Mouse (Mus musculus) lung, adult 18-20 months (tissue): ENCODE results near the gene Glipr1.

Experiments used
- DNase-seq, 2 experiments: peaks; one replicate each; pipeline ENCODE4 v3.0.0; 2022; ENCODE audit warnings: mixed read lengths in 2 of 2

Glipr1 gene

DNA sequence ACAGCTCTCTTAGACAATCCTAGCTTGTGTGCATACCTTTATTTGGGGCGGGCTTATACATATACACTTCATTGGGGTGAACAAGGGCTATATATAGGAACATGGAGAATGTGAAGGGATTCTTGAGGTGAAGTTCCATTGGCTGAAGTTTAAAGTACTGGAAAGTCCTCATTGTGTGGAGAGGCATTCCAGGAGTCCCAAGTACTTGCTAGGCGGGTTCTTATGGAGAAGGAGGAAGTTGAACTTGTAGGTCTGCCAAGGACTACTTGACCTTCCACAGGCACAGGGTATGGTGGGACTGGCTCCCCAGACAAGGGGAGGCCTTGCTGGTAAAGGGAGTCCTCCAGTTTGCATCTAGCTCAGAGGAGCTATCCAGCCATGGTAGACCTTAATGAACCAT lies 43.1 kb downstream of the Glipr1 start:
- peak; percentile 75 to 89 for DNase-seq

DNA sequence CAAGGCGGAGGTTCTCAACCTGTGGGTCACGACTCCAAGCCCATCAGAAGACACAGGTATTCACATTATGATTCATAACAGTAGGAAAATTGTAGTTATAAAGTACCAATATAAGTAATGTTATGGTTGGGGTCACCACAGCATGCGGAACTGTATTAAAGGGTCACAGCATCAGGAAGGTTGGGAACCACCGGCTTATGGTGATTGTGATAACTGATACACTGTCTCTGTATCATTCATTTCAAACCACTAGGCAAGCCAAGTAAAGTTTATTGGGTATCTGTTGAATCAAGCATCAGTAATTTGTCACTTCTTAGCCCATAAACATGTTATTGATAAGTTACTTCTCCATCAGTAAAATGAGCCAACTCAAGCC lies 44.4 kb downstream of the Glipr1 start:
- DNase-seq = no peak

- peak; percentile 42 to 74 for DNase-seq
These were observed 45.0 kb downstream of the Glipr1 start for GRCm38 (mm10) chr10:111957271-111958045.

GRCm38 (mm10) chr10:111955836-111956235 lies 46.6 kb downstream of the Glipr1 start:
- DNase-seq = no peak

DNA sequence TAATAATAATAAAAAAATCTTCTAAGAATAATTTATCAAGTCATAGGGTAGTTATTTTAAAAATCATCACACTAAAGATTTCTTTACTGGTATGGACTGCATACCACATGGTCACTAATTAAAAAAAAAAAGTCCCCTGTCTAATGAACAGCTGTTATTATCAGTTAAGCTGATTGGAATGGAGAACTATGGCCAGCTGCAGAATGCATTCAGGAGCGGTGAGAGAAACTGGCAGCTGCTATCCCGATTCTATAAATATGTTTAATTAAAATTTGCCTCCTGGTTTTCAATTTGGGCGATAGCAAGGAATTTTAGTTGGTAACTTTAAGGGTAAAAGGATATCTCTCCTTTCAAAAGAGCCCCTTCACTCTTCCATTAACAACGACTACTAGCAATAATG lies 53.4 kb downstream of the Glipr1 start:
- DNase-seq = no peak

DNA sequence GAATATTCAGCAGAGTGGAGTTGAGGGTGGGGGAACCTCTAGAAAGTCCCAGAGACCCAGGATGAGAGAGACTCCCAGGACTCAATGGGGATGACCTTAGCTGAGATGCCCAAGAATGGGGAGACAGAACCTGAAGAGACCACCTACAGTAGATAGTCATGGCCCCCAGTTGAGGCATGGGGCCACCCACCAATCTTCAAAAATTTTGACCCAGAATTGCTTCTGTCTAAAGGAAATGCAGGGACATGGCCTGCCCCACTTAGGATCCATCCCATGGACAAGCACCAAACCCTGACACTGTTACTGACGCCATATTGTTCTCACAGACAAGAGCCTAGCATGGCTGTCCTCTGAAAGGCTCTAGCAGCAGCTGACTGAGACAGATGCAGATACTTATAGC lies 54.4 kb downstream of the Glipr1 start:
- DNase-seq = no peak

DNA sequence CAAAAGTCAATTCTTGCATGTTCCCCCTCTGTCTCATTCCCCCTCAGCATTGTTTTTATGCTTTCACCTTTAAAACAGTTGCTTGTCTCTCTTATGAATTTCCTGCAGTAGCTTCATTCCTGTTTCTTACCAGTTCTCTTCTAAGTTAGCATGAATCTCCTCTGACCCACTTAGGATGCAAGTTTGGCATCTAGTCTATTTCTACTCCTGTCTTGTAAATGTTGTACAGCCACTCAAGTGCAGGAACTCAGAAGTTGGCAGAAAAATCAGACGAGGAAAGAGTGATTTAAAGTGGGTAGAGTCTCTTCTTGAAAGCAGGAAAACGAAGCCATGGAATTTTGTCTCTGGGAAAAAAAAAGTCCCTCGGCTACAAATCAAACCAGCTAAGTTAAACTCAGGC lies 56.9 kb downstream of the Glipr1 start:
- peak in 1 of 2 experiments; percentile 29 for DNase-seq

GRCm38 (mm10) chr10:111943026-111943425 lies 59.4 kb downstream of the Glipr1 start:
- peak; percentile 33 to 56 for DNase-seq

DNA sequence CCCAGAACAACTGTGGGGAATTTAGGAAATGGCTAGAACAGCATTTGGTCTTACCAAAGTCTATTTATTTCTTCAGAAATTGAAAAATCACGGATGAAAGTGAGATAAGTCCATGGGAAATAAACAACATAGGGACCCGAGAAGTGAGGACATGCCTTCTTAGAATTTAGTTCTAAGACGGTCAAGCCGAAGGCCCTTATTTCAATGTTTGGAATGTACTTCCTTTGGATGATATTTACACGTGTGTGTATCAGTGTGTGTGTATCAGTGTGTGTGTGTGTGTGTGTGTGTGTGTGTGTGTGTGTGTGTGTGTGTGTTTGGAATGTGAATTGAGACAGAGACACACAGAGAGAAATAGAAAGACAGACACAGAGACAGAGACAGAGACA lies 65.3 kb downstream of the Glipr1 start:
- DNase-seq = no peak

- DNase-seq = peak; percentile 78 to 79
These were observed 65.8 kb downstream of the Glipr1 start for GRCm38 (mm10) chr10:111936491-111937145.

DNA sequence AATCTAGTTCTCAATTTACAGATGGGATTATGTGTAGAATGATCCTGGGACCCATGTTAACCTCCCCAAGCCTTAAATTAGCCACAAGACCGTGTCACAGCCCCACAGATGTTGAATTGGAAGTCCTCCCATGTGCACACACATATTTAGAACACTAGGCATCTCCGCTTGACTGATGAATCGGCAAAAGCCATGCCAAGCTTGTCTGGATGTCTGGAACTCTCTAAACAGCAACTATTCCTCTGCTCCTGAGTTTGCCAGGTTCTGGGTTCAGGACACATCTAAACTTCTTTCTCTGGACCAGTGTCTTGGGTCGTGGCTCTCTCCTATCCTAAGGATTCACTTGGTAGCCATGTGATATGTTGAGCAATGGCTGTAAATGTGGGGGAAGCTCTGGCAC lies 66.4 kb downstream of the Glipr1 start:
- no peak for DNase-seq
